Mouse (Mus musculus) heart, embryonic 13.5 days (tissue): ENCODE results near the gene Cyth4. TPM values are rescaled to one million over a fixed set of nuclear protein-coding genes. Genes with fewer than 3 reads are reported as not detected.

Experiments
- ATAC-seq: fragments of 200-750 bp; cut with Nextera tagmentation; 2 replicates; pipeline ENCODE4 v1.8.0; 2017; ENCODE audit warnings: moderate TSS enrichment; ENCODE audit not compliant: insufficient number of reproducible peaks, low FRiP score, low TSS enrichment; ENCODE audit errors: extremely low read depth
- H3K27ac ChIP-seq: fragments of 300-500 bp; sonication (generic); replicated peaks from 2 replicates; pipeline ENCODE4 v1.5.1; 2015; ENCODE audit warnings: moderate library complexity, mild to moderate bottlenecking, inconsistent platforms
- H3K27me3 ChIP-seq: fragments of 300-500 bp; sonication (generic); replicated peaks from 2 replicates; pipeline ENCODE4 v1.6.1; 2015; ENCODE audit warnings: mild to moderate bottlenecking, inconsistent platforms
- H3K36me3 ChIP-seq: fragments of 300-500 bp; sonication (generic); 2 replicates; pipeline ENCODE4 v1.6.1; 2015; ENCODE audit warnings: mild to moderate bottlenecking, inconsistent platforms
- H3K4me1 ChIP-seq: fragments of 300-500 bp; sonication (generic); 2 replicates; pipeline ENCODE4 v1.6.1; 2015; ENCODE audit warnings: inconsistent platforms
- H3K4me2 ChIP-seq: fragments of 300-500 bp; sonication (generic); 2 replicates; pipeline ENCODE4 v1.6.1; 2015; ENCODE audit warnings: inconsistent platforms, mild to moderate bottlenecking, moderate library complexity
- H3K4me3 ChIP-seq: fragments of 300-500 bp; sonication (generic); 2 replicates; pipeline ENCODE4 v1.5.1; 2015; ENCODE audit warnings: moderate library complexity, mild to moderate bottlenecking, inconsistent platforms
- H3K9ac ChIP-seq: fragments of 300-500 bp; sonication (generic); 2 replicates; pipeline ENCODE4 v1.6.1; 2015; ENCODE audit warnings: inconsistent platforms, mild to moderate bottlenecking, moderate library complexity
- H3K9me3 ChIP-seq: fragments of 300-500 bp; sonication (generic); 2 replicates; pipeline ENCODE4 v1.6.1; 2016; ENCODE audit warnings: inconsistent platforms
- WGBS: fragments of 180-500 bp; shearing (Covaris S2); methylation state at CpG from one replicate; pipeline ENCODE4 v1.1.7; 2015; ENCODE audit warnings: mixed read lengths; 5-methylcytosine and 5-hydroxymethylcytosine counted together
- polyA plus RNA-seq: library from polyadenylated mRNA; unstranded; fragments of >200 nt; fragmentation: Nextera tagmentation; extraction: Ambion mirVana; gene quantifications from 2 replicates; pipeline ENCODE4 v1.2.1, GENCODE M21; 2015

The Cyth4 gene
- polyA plus RNA-seq, 1 experiment from 2014 or later = 5.0 TPM

GRCm38 (mm10) chr15:78624961-78625360, 28.1 kb downstream of the Cyth4 start:
- H3K9ac ChIP-seq = no peak overlapping the region
- H3K27ac ChIP-seq = peak overlapping the region; percentile 54
- H3K27me3 ChIP-seq = peaks cover 63% of the 10 kb centered on the region
- no peak overlapping the region for H3K4me2 ChIP-seq
- H3K36me3 ChIP-seq = no peaks in the 10 kb centered on the region
- ATAC-seq = no peak
- H3K4me3 ChIP-seq = no peak overlapping the region
- H3K4me1 ChIP-seq = peaks cover 16% of the 10 kb centered on the region
- 70% methylated on average over 3 of the region's 3 CpGs for WGBS
- no peaks in the 10 kb centered on the region for H3K9me3 ChIP-seq

- Histone ChIP-seq H3K27ac (no peak overlapping the region), H3K36me3 (no peaks in the 10 kb centered on the region), H3K9ac (no peak overlapping the region), H3K4me2 (no peak overlapping the region), H3K9me3 (no peaks in the 10 kb centered on the region), H3K4me3 (no peak overlapping the region), H3K4me1 (peaks cover 16% of the 10 kb centered on the region), H3K27me3 (peaks cover 60% of the 10 kb centered on the region)
- WGBS = 80% methylated on average over 13 of the region's 13 CpGs
- no peak for ATAC-seq
These were observed 29.4 kb downstream of the Cyth4 start for GRCm38 (mm10) chr15:78626285-78626684.

- Histone ChIP-seq H3K4me2 (no peak overlapping the region), H3K9ac (no peak overlapping the region), H3K27ac (no peak overlapping the region), H3K27me3 (peaks cover 57% of the 10 kb centered on the region), H3K4me3 (no peak overlapping the region), H3K4me1 (no peaks in the 10 kb centered on the region), H3K36me3 (no peaks in the 10 kb centered on the region), H3K9me3 (no peaks in the 10 kb centered on the region)
- 56% methylated on average over 2 of the region's 2 CpGs for WGBS
- no peak for ATAC-seq
These were observed 35.5 kb downstream of the Cyth4 start for GRCm38 (mm10) chr15:78632387-78632786.

- peaks cover 61% of the 10 kb centered on the region for H3K27me3 ChIP-seq
- no peaks in the 10 kb centered on the region for H3K4me1 ChIP-seq
- ATAC-seq = no peak
- no peak overlapping the region for H3K27ac ChIP-seq
- no peak overlapping the region for H3K9ac ChIP-seq
- no peaks in the 10 kb centered on the region for H3K36me3 ChIP-seq
- H3K4me2 ChIP-seq = no peak overlapping the region
- H3K9me3 ChIP-seq = no peaks in the 10 kb centered on the region
- no peak overlapping the region for H3K4me3 ChIP-seq
- 77% methylated on average over 5 of the region's 5 CpGs for WGBS
These were observed 36.6 kb downstream of the Cyth4 start for GRCm38 (mm10) chr15:78633413-78633812.

- no peak overlapping the region for H3K4me3 ChIP-seq
- no peak overlapping the region for H3K9ac ChIP-seq
- H3K27me3 ChIP-seq = peaks cover 67% of the 10 kb centered on the region
- no peak for ATAC-seq
- H3K36me3 ChIP-seq = no peaks in the 10 kb centered on the region
- H3K27ac ChIP-seq = no peak overlapping the region
- WGBS = 34% methylated on average over 10 of the region's 10 CpGs
- H3K9me3 ChIP-seq = no peaks in the 10 kb centered on the region
- H3K4me2 ChIP-seq = no peak overlapping the region
- no peaks in the 10 kb centered on the region for H3K4me1 ChIP-seq
These were observed 37.4 kb downstream of the Cyth4 start for GRCm38 (mm10) chr15:78634095-78634737.

GRCm38 (mm10) chr15:78635231-78635630, 38.4 kb downstream of the Cyth4 start:
- WGBS = 27% methylated on average over 7 of the region's 7 CpGs
- H3K4me1 ChIP-seq = peaks cover 3% of the 10 kb centered on the region
- no peaks in the 10 kb centered on the region for H3K36me3 ChIP-seq
- no peak for ATAC-seq
- H3K4me3 ChIP-seq = no peak overlapping the region
- no peak overlapping the region for H3K27ac ChIP-seq
- no peaks in the 10 kb centered on the region for H3K9me3 ChIP-seq
- no peak overlapping the region for H3K9ac ChIP-seq
- no peak overlapping the region for H3K4me2 ChIP-seq
- H3K27me3 ChIP-seq = peaks cover 70% of the 10 kb centered on the region

GRCm38 (mm10) chr15:78643633-78644032, 46.8 kb downstream of the Cyth4 start:
- H3K9me3 ChIP-seq = no peaks in the 10 kb centered on the region
- no peak for ATAC-seq
- 16% methylated on average over 6 of the region's 6 CpGs for WGBS
- H3K9ac ChIP-seq = no peak overlapping the region
- H3K27ac ChIP-seq = no peak overlapping the region
- H3K4me2 ChIP-seq = no peak overlapping the region
- no peak overlapping the region for H3K4me3 ChIP-seq
- peaks cover 86% of the 10 kb centered on the region for H3K27me3 ChIP-seq
- no peaks in the 10 kb centered on the region for H3K36me3 ChIP-seq
- H3K4me1 ChIP-seq = peaks cover 11% of the 10 kb centered on the region

- H3K4me3 ChIP-seq = no peak overlapping the region
- no peak overlapping the region for H3K9ac ChIP-seq
- no peak overlapping the region for H3K27ac ChIP-seq
- H3K4me2 ChIP-seq = no peak overlapping the region
- WGBS = 31% methylated on average over 8 of the region's 8 CpGs
- ATAC-seq = no peak
- H3K9me3 ChIP-seq = no peaks in the 10 kb centered on the region
- H3K4me1 ChIP-seq = peaks cover 11% of the 10 kb centered on the region
- peaks cover 81% of the 10 kb centered on the region for H3K27me3 ChIP-seq
- H3K36me3 ChIP-seq = no peaks in the 10 kb centered on the region
These were observed 47.8 kb downstream of the Cyth4 start for GRCm38 (mm10) chr15:78644606-78645005.

GRCm38 (mm10) chr15:78647746-78648145, 50.9 kb downstream of the Cyth4 start:
- Histone ChIP-seq H3K27me3 (peaks cover 75% of the 10 kb centered on the region), H3K27ac (no peak overlapping the region), H3K4me3 (no peak overlapping the region), H3K9ac (no peak overlapping the region), H3K36me3 (no peaks in the 10 kb centered on the region), H3K9me3 (no peaks in the 10 kb centered on the region), H3K4me2 (no peak overlapping the region), H3K4me1 (peaks cover 3% of the 10 kb centered on the region; the same call in 1 of the 2 replicates)
- no peak for ATAC-seq
- 72% methylated on average over 4 of the region's 4 CpGs for WGBS

- H3K27ac ChIP-seq = no peak overlapping the region
- peaks cover 4% of the 10 kb centered on the region for H3K4me1 ChIP-seq
- peaks cover 53% of the 10 kb centered on the region for H3K27me3 ChIP-seq
- H3K4me2 ChIP-seq = no peak overlapping the region
- 38% methylated on average over 4 of the region's 4 CpGs for WGBS
- no peaks in the 10 kb centered on the region for H3K9me3 ChIP-seq
- no peaks in the 10 kb centered on the region for H3K36me3 ChIP-seq
- ATAC-seq = no peak
- H3K4me3 ChIP-seq = no peak overlapping the region
- no peak overlapping the region for H3K9ac ChIP-seq
These were observed 54.3 kb downstream of the Cyth4 start for GRCm38 (mm10) chr15:78651169-78651568.

- no peaks in the 10 kb centered on the region for H3K36me3 ChIP-seq
- H3K27ac ChIP-seq = no peak overlapping the region
- no peak overlapping the region for H3K4me3 ChIP-seq
- ATAC-seq = no peak
- peaks cover 2% of the 10 kb centered on the region; the same call in 1 of the 2 replicates for H3K4me1 ChIP-seq
- no peak overlapping the region for H3K9ac ChIP-seq
- 37% methylated on average over 5 of the region's 5 CpGs for WGBS
- H3K27me3 ChIP-seq = peaks cover 47% of the 10 kb centered on the region
- no peak overlapping the region for H3K4me2 ChIP-seq
- no peaks in the 10 kb centered on the region for H3K9me3 ChIP-seq
These were observed 67.4 kb downstream of the Cyth4 start for GRCm38 (mm10) chr15:78664268-78664667.

GRCm38 (mm10) chr15:78669221-78669871, 72.5 kb downstream of the Cyth4 start:
- H3K4me1 ChIP-seq = peaks cover 15% of the 10 kb centered on the region
- no peak overlapping the region for H3K27ac ChIP-seq
- no peak overlapping the region for H3K4me2 ChIP-seq
- H3K36me3 ChIP-seq = no peaks in the 10 kb centered on the region
- H3K4me3 ChIP-seq = no peak overlapping the region
- H3K9ac ChIP-seq = no peak overlapping the region
- no peaks in the 10 kb centered on the region for H3K9me3 ChIP-seq
- peaks cover 78% of the 10 kb centered on the region for H3K27me3 ChIP-seq
- WGBS = 48% methylated on average over 10 of the region's 10 CpGs
- no peak for ATAC-seq
